Mouse (Mus musculus): Measurements from ENCODE around the gene Epn1.

Gene Epn1

DNA sequence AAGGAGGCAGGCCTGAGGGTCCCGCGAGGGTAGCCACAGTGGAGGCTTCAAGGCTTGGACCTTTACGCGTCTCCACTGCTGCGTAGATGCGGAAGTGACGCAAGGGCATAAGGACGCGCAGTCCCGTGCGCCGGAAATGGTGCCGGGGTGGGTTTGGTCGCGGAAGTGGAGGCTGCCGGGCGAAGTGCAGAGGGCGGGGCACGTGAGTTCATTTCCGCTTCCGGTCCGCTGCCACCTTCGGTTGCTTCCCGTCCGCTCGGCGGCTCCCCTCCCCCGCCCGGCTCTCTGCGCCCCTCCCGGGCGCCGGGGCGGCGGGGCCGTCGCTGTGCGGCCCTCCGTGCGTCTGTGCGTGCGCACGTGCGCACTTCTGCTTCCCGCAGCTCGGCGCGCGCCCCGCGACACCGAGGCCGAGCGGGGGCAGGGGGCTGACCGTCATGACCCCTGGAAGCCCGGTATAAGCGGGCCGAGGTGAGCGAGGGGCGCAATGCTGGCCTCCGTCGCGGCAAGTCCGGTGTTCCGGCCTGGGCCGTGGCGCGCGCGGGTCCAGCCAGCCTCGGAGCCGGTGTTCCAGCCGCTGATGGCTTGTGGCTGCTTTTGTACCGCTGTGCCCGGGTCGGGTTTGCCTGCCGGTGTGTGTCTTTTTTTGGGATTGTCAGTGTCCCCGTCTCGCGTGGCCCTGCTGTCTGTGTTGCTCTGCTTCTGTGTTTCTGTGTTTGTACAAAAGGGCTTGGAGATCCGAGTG lies at the start of gene Epn1:
Gene Epn1 (plus strand): TSS at position 226 of the 742 bp plus-strand sequence.
- DNase-seq (ENCODE audit: low read depth, low spot score): peak; percentile 94

DNA sequence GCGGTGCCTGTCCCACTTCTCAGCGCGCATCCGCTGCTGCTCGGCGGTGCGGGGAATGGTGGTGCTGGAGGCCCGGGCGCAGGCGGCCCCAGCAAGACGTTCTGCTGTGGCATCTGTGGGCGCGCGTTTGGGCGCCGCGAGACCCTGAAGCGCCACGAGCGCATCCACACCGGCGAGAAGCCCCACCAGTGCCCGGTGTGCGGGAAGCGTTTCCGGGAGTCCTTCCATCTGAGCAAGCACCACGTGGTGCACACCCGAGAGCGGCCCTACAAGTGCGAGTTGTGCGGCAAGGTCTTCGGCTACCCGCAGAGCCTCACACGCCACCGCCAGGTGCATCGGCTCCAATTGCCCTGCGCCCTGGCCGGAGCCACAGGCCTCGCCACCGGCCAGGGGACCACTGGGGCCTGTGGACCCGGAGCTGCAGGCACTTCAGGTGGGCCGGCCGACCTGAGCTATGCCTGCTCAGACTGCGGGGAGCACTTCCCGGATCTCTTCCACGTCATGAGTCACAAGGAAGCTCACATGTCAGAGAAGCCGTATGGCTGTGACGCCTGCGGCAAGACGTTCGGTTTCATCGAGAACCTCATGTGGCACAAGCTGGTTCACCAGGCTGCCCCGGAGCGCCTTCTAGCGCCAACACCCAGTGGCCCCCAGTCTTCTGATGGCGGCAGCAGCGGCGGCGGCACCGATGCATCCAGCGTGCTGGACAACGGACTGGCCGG lies 49.3 kb upstream of the Epn1 start:
- DNase-seq (ENCODE audit: low read depth, low spot score): no peak

DNA sequence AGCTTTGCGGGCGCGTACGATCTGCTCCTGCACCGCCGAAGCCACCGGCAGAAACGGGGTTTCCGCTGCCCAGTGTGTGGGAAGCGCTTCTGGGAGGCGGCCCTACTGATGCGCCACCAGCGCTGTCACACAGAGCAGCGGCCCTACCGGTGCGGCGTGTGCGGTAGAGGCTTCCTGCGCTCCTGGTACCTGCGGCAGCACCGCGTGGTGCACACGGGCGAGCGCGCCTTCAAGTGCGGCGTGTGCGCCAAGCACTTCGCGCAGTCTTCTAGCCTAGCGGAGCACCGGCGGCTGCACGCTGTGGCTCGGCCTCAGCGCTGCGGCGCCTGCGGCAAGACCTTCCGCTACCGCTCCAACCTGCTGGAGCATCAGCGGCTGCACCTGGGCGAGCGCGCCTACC lies 48.5 kb upstream of the Epn1 start:
- DNase-seq (ENCODE audit: low read depth, low spot score): no peak

DNA sequence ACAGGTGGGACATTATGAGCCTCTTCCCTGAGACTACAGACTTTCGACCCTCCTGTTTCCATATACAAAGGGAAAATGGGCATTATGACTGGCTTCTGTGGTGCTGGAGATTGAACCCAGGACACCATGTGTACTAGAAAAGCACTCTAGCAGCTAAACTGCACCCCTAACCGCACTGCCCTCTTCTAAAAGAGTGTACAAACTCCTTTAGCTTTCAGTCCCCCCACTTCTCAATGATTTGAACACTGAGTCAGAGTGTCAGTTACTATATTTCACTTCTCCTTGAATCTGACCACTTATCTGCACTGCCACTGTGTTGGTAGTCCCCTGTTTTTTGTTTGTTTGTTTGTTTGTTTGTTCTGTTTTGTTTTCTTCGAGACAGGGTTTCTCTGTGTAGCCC lies 46.2 kb upstream of the Epn1 start, which contains the start of gene 4632433K11Rik:
Gene 4632433K11Rik (plus strand): TSS at position 301 of the 400 bp plus-strand sequence.
- DNase-seq (ENCODE audit: low read depth, low spot score): no peak

DNA sequence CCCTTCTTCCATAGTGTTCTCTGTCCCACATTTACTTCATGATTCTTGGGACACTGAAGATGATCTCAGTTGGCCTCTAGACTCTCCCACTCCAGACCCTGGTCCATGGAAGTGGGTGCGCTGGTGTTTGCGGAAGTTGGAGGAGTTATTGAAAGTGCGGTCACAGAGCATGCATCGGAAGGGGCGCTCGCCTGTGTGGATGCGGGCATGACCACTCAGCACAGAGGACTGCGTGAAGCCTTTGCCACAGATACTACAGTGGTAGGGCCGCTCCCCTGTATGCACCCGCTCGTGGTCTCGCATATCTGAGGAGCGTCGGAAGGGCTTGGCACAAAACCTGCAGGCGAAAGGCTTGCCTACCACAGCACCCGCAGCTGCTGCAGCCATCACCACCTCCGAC lies 44.4 kb upstream of the Epn1 start:
- no peak for DNase-seq (ENCODE audit: low read depth, low spot score)

DNA sequence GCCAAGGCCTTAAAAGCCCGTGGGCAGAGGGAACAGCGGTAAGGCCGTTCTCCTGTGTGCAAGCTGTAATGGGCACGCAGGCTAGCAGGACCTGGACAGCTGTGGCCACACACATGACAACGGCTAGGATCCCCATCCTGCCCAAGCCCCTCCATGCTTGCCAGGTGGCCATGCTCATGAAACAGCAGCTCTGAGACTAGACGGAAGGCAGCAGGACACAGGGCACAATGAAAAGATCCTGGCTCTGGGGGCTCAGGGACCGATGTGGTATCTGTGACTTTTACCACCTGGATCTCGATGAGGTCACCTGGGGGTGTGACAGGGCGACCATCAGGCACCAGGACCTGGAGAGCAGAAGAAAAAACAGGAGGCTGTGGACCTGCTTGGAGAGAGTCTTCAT lies 43.9 kb upstream of the Epn1 start:
- no peak for DNase-seq (ENCODE audit: low read depth, low spot score)

DNA sequence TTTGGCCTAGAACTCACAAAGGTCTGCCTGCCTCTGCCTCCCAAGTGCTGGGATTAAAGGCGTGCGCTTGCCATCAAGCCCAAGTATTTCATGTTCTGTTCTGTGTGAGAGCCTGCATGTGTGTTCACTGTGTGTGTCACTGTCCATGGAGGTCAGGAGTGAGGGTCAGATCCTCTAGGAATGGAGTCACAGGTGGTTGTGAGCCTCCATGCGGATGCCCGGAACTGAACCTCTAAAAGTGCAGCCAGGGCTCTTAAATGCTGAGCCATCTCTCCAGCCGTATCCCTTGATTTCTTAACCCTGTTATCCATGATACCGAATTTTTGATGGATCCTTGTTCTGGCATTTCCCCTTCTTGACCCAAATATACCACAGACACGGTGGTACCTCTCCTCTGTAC lies 43.0 kb upstream of the Epn1 start:
- no peak for DNase-seq (ENCODE audit: low read depth, low spot score)

DNA sequence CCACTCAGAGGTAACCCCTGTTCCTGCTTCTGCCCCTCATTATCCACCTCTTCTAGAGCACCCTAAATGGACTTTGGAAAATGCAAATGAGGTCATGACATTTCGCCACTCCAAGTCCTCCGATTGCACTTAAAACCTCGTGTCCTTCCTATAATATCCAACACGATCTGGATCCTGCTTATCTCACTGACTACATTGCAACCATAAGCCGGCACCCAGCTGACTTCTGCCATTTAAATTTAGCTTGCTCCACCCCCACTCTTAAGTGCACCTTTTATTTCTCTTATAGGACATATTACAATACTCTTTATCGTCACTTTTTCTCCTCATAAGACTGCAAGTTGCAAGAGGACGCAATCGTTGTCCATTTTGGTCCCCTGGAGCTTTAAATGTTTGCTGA lies 42.6 kb upstream of the Epn1 start:
- DNase-seq (ENCODE audit: low read depth, low spot score): no peak

DNA sequence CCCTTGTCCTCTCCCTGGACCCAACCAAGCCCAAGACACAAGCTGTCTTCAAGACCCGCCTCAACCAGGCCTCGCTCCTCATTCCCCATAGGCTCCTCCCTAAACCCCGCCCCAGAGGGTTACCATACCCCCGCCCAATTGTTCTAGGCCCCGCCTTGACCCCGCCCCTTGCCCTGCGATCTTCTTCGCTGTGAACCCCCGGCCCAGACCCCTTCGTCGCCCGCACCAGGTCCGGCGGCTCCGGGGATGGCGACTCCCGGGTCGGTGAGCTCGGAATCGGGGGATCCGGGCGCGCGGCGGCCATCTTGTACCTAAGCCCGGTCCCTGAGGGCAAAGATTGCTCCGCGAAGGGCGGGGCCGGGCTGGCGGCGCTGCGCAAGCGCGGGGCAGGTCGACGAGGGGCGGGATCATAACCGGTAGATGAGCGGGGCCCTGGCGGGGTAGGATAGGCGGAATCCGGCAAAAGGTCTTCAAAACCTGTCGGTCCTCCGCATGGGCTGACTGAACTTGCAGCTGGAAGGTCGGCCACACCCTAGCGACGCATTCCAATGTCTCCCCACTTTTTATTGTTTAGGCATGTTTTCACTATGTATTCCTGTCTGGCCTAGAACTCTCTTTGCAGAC lies 41.8 kb upstream of the Epn1 start, which contains the start of gene Zfp784:
Gene Zfp784 (minus strand): TSS at position 338 of the 624 bp plus-strand sequence.
- DNase-seq (ENCODE audit: low read depth, low spot score): peak; percentile 80

DNA sequence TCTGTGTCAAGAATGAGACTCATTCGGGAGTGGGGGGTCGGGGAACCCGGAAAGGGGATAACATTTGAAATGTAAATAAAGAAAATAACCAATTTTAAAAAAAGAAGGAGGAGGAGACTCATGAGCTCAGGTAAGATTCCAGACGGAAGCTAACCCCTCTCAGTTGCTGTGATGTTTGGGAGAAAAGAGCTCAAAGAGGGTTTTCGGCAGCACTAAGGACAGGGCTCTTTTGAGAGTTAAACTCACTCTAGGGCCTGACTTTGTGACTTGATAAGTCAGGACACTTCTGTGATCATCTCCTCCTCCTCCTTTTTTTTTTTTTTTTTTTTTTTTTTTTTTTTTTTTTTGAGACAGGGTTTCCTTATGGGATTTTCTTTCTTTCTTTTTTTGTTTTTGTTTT lies 41.1 kb upstream of the Epn1 start:
- DNase-seq (ENCODE audit: low read depth, low spot score): no peak

DNA sequence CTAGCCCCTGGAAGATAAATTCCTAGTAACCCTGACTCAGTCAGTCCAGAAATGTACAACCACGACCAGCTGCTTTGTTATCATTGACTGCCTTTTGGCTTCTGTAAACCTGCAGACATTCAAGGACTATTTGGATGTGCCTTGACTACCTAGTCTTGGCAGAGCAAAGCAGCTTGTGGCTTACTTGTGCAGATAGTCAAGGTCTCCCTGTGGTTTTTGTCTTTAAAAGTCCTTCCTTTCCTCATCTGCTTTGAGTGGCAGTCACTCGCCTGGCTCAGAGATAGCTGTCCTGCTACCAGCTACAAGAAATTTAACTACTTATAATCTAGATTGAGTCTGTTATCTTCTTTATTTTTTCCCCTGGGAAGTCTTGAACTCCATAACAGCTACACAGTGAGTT lies 35.1 kb upstream of the Epn1 start:
- no peak for DNase-seq (ENCODE audit: low read depth, low spot score)

DNA sequence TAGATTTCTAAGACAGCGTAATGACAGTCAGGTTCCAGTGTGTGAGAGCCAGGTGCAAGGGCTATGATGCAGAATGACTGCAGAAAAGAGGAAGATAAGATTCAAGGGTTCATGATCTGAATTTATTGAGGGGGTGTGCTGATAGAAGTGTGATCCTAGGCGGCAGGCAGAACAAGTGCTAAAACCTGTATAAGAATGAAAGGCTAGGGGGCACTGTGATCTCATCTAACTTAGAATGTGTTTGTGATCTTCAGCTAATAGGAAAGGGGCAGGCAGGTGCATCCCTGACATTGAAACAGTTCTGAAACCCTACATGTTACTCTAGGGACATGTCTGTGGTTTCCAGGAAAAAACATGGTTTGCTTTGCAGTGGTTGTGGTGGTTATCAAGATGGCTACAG lies 33.9 kb upstream of the Epn1 start:
- no peak for DNase-seq (ENCODE audit: low read depth, low spot score)

DNA sequence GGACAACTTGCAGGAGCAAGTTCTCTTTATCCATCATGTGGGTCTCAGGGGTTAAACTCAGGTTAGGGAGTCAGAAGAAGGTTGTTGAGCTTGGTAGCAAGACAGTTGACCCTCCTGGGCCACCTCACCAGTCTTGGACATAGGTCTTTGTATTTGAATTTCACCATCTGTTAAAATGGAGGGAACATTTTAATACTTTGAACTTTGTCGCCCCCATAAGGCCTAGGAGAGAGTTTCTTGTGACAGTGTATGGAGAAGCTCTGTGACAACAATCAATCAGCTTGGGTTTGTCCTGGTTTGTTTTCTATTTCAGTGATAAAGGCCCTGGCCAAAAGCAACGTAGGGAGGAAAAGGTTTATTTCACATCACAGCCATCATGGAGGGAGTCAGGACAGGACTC lies 32.7 kb upstream of the Epn1 start:
- DNase-seq (ENCODE audit: low read depth, low spot score): no peak

DNA sequence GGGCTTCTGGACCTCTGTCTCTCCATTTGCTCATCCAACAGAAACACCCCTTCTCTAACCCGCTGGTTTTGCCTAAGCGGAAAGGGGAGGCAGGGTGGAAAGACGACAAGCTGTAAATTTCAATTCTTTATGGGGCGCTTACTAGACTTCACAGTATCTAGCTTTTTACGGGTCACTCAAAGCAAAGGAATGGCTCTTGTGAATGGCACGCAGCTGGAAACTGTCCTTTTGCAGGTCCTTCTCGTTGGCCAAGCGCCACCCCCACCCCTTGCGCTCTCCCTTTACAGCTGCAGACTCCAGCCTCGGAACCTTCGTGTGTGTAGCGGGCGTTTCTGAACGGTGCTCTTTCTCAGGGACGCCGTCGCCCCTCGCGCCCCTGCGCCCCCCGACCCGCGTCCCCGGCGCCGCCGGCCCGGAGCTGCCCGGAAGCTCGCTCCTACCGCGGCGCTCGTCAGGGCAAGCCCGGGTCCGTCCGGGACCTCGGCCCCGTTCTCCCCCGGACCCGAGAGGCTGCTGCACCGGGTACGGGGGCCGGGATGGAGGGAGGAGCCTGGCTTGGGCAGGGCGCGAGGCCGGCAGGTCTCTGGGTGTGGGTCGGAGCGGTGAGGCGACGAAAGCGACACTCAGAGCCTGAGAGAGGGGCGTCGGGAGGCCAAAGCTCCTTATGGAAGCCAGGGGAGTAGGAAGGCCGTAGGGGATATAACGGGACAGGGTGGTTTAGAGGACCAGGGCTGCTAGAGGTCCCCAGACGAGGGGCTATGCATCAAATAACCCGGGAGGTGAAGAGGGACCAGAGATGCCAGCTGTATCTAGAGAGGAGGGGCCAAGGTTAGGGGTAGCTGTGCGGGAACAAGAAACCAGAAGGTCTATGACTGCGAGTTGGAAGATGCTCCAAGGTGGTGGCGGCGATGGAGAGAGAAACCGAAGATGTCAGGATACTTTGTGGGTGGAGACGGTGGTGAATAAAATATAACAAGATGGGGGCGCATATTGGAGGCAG lies 28.5 kb upstream of the Epn1 start, which contains the start of gene Zfp580:
Gene Zfp580 (plus strand): TSS at position 346 of the 1,000 bp plus-strand sequence.
- DNase-seq (ENCODE audit: low read depth, low spot score): peak; percentile 45

DNA sequence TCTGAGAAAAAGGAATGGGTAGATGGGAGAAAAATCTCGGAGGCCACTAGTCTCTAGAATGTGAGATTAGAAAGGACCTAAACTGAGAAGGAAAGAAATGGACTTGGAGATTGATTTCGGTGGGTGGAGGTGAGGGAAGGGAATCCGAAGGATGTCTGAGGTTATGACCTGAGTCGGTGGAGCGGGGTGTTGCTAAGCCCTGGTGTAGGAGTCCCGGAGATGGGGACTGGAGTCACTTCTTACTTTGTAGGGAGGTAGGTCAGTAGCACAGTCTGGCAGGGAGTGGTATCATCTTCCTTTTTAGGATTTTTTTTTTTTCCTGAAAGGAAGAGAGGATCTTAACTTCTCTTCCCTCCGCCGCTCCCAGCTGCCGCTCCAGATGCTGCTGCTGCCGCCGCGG lies 27.6 kb upstream of the Epn1 start:
- no peak for DNase-seq (ENCODE audit: low read depth, low spot score)

DNA sequence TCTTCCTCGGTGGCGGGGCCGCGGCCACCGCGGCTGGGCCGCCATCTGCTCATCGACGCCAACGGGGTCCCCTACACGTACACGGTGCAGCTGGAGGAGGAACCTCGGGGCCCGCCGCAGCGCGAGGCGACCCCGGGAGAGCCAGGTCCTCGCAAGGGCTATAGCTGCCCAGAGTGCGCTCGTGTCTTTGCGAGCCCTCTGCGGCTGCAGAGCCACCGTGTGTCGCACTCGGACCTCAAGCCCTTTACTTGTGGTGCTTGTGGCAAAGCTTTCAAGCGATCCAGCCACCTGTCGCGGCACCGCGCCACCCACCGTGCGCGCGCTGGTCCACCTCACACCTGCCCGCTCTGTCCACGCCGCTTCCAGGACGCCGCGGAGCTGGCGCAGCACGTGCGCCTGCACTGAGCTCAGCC lies 27.1 kb upstream of the Epn1 start:
- DNase-seq (ENCODE audit: low read depth, low spot score): no peak

DNA sequence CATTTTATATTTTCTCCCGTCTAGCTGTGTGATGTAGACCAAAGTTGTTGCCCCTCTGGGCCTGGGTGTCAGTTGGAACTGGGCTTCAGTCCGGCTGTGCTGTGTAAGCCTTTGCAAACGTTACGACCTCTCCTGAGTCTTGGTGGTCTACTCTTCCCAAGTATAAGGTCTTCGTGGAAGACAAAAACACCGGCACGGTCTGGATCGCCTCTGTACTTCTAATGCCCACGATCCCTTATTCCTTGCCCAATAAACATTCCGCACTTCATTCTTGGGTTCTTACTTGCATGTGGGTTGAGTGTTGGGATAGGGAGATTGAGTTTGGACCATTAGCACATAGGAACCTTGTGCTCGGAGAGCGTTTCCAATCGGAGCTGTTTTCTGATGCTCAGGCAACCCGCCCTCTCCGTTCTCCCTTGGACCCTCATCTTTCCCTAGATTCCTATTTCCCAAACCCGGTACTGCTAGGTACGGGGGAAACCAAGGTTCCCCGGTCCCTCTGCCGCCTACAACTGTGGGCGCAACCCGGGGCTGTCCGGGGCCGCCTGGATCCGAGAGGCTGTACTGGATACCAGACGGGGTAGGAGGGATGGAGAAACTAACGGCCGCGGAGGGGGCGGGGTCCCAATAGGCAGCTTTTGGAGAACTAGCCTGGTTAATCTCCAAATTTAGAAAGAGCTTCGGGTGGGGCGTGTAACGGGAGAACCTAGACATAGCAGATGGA lies 26.4 kb upstream of the Epn1 start:
- no peak for DNase-seq (ENCODE audit: low read depth, low spot score)

DNA sequence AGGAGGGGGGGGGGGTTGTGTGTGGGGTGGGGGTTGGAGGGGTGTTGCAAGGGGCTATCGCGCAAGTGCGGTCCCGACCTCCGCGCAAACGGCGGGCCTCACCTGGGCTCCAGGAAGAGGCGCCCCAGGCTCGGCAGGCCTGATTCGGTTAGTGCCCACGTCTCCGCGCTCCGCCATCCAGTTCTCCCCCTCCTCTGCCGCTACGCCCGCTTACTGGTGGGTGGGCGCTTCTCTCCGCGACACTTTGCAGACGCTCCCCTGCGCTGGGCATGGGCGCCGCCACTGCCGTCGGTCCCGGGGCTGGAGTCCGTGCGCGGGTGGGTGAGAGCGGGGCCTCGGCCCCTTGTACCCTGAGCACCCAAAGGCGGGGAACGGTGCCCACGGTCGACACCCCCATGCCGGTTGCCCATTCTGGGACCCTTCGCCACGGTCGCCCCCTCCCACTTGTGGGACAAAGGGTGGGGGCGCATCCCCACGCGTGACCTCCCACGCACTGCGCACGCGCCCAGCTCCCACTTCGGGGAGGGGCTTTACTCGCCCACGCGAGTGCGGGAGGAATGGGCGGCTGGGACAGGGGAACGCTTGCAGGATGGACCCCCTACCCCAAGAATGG lies 23.3 kb upstream of the Epn1 start:
- DNase-seq (ENCODE audit: low read depth, low spot score): no peak

DNA sequence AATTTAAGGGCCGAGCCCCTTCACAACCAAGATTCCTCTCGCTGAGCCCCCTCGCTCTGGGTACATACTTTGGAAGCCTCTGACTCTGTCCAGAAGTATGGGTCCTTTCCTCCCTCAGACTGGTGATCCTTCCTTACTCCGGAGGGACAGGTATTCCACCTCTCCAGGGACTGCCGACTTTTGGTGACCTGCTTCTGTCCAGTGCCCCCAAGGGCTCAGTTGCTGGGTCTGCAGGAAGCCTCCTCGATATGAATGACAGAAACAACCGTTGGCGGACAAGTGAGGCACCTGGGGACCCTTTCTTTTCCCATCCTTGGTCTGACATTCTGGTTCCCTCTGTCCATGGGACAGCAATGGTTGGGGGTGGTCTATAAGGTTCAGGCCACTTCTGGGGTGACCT lies 22.7 kb upstream of the Epn1 start:
- DNase-seq (ENCODE audit: low read depth, low spot score): no peak

DNA sequence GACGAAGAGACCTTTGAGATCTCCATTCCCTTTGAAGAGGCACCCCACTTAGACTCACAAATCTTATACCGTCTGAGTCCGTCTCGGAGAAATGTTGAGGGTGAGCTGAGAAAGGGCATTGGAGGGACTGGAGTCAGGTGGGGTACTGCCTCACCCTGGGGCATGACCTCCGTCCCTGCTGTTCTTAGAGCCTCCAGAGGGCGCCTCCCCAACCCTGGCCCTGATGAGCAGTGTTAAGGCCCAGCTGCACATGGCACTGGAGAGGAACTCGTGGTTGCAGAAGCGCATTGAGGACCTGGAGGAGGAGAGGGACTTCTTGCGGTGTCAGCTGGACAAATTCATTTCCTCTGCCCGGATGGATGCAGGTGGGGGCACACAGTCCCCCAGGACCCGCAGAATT lies 22.2 kb upstream of the Epn1 start:
- DNase-seq (ENCODE audit: low read depth, low spot score): no peak
